Mouse (Mus musculus) hindbrain, embryonic 12.5 days (tissue): ENCODE measurements at regions not wholly inside any gene's neighbourhood (a gene's known extent, or its start where the extent isn't known, plus 50 kb on each side); places are given as distances from the start of the nearest gene placed in this dataset.

Experiments used
- ATAC-seq: fragments of 200-750 bp; cut with Nextera tagmentation; 2 replicates; pipeline ENCODE4 v1.8.0; 2017; ENCODE audit warnings: moderate TSS enrichment; ENCODE audit not compliant: low FRiP score
- H3K27ac ChIP-seq: fragments of 300-500 bp; sonication (generic); 2 replicates; pipeline ENCODE4 v1.5.1; 2016; ENCODE audit warnings: mild to moderate bottlenecking
- H3K27me3 ChIP-seq: fragments of 300-500 bp; sonication (generic); 2 replicates; pipeline ENCODE4 v1.6.1; 2016; ENCODE audit warnings: mild to moderate bottlenecking
- H3K36me3 ChIP-seq: fragments of 300-500 bp; sonication (generic); 2 replicates; pipeline ENCODE4 v1.6.1; 2016; ENCODE audit warnings: mild to moderate bottlenecking
- H3K4me1 ChIP-seq: fragments of 300-500 bp; sonication (generic); 2 replicates; pipeline ENCODE4 v1.6.1; 2016
- H3K4me2 ChIP-seq: fragments of 300-500 bp; sonication (generic); replicated peaks from 2 replicates; pipeline ENCODE4 v1.6.1; 2016; ENCODE audit warnings: mild to moderate bottlenecking
- H3K4me3 ChIP-seq: fragments of 300-500 bp; sonication (generic); 2 replicates; pipeline ENCODE4 v1.5.1; 2016; ENCODE audit warnings: mild to moderate bottlenecking
- H3K9ac ChIP-seq: fragments of 300-500 bp; sonication (generic); 2 replicates; pipeline ENCODE4 v1.6.1; 2016; ENCODE audit warnings: mild to moderate bottlenecking, moderate library complexity
- H3K9me3 ChIP-seq: fragments of 300-500 bp; sonication (generic); replicated peaks from 2 replicates; pipeline ENCODE4 v1.6.1; 2016; ENCODE audit warnings: mild to moderate bottlenecking
- WGBS: fragments of 180-500 bp; shearing (Covaris S2); methylation state at CpG from one replicate; pipeline ENCODE4 v1.1.7; 2016; 5-methylcytosine and 5-hydroxymethylcytosine counted together

GRCm38 (mm10) chr17:9357572-9358159 is 64.2 kb upstream of the Gm17728 start:
- Histone ChIP-seq H3K9ac (no peak overlapping the region), H3K4me1 (peaks cover 9% of the 10 kb centered on the region), H3K27me3 (no peaks in the 10 kb centered on the region), H3K9me3 (no peaks in the 10 kb centered on the region), H3K36me3 (no peaks in the 10 kb centered on the region), H3K27ac (no peak overlapping the region), H3K4me3 (no peak overlapping the region), H3K4me2 (no peak overlapping the region)
- WGBS = 53% methylated on average over 5 of the region's 5 CpGs
- peak; percentile 43; the same call in 1 of the 2 replicates for ATAC-seq
